Mouse (Mus musculus) liver, embryonic 14.5 days (tissue): ENCODE data around the gene Foxk1.

ENCODE experiments used
- CTCF ChIP-seq: IDR thresholded peaks from 2 replicates; pipeline ENCODE4 v1.5.1; 2016; ENCODE audit warnings: antibody characterized with exemption, low read depth, control low read depth
- EP300 ChIP-seq: IDR thresholded peaks from 2 replicates; pipeline ENCODE4 v1.6.1; 2016; ENCODE audit warnings: antibody characterized with exemption, low read depth

DNA sequence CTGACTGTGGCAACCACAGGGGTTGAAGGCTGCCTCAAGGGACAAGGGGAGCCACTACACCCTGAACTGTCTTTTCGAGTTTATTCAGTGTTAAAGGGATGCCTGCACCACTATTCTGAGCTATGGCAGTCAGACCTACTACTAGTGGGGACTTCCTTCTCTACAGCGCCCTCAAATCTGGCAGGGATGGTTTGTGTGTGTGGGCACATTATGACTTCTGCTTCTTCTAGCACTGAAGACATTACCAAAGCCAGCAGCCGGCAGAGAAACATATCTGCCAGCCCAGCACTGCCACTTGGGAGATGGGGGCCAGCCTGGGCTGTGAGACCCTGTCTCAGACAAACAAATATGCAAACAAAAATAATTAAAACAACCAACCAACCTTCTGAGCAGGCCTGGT lies 102.9 kb downstream of the Foxk1 start:
- TF ChIP-seq EP300 (no peak), CTCF (no peak)
